In the genomic region with DNA sequence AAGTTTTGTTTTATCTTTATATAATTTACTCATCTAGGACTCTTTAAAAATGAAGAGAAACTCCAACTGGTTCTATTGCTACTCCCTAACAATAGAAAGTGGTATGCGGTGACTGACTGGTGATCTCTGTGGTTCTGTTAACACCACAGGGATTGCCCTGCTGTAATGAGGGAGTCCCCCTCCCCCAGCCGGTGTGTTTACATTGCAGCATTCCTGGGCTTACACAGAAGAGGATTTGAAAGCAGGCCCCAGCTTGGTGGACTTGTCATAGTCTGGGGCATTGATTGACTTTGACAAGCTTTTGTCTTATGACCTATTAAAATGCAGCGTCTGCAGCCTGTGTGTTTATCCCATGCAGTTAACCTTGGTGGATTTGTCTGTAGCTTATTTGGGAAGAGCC, we compare ENCODE assay signal across 10 mouse cellular contexts.
DNase-seq lines count a peak whose midpoint lies in the region; ATAC-seq and TF ChIP-seq lines count a peak whose summit lies in the region.
"Had no signal": no experiment of that assay in that cellular context is flagged by ENCODE, and none has a peak within 500 bp of the region (broad histone marks: within the 10 kb centered on the region; RNA-seq: fewer than 3 reads in every experiment).

No protein-coding gene starts in this region.

- no peak for TF ChIP-seq CTCF in left cerebral cortex, adult 2 months (IDR thresholded peaks at IDR 0.05)
- TF ChIP-seq CTCF in brain, embryonic 14.5 days (IDR thresholded peaks at IDR 0.05; ENCODE audit: borderline replicate concordance, extremely low read depth, insufficient read depth, insufficient read length) = no peak
- TF ChIP-seq CTCF in layer of hippocampus, adult 2 months (conservative IDR thresholded peaks at IDR 0.05) = no peak

- intact Hi-C loops in left cerebral cortex, adult 2 months (cut with DNase I) = loop anchor here (10.0 kb wide), 1 partner anchor 449 kb away; no protein-coding TSS in a partner anchor
- intact Hi-C loops in left cerebral cortex, postnatal 36 days (cut with DNase I) = loop anchor here (5.0 kb wide), 2 partner anchors 71 to 136 kb away; no protein-coding TSS in a partner anchor

- TF ChIP-seq POLR2A in brain, embryonic 14.5 days (IDR thresholded peaks at IDR 0.05; ENCODE audit: borderline replicate concordance, extremely low read depth, insufficient read depth, insufficient read length, poor library complexity, severe bottlenecking) = no peak

- ATAC-seq in megakaryocyte progenitor cell, adult 5-6 weeks (replicated peaks; ENCODE audit: poor library complexity) = 0 out of 2 replicates have a peak, but pooled peaks have one; percentile 21

- H3K4me3 ChIP-seq in left cerebral cortex, adult 2 months = no peak overlapping the region
- no peak overlapping the region for H3K4me3 ChIP-seq in layer of hippocampus, adult 2 months
- H3K4me3 ChIP-seq: neural tube, embryonic 13.5 days had no signal

- DNase-seq in left cerebral cortex, adult 2 months (ENCODE audit: extremely low spot score in 1 of 2, low spot score in 2 of 2) = no peak
- no peak for DNase-seq in left cerebral cortex, postnatal 36 days (ENCODE audit: low spot score in 2 of 2)
- DNase-seq in ES-CJ7 (ENCODE audit: low read depth, low spot score) = peak; percentile 29
- peak; percentile 37 for DNase-seq in brain, embryonic 14.5 days (ENCODE audit: low read depth)
- no peak for DNase-seq in layer of hippocampus, adult 2 months (ENCODE audit: low spot score in 2 of 2)
- DNase-seq in layer of hippocampus, adult 9-10 months (ENCODE audit: low spot score) = no peak
- no peak for DNase-seq in adrenal gland, adult (ENCODE audit: inconsistent age in 2 of 2, low spot score in 1 of 2)
- DNase-seq: gastrocnemius, postnatal 14 days had no signal

- peak overlapping the region; percentile 64 for H3K27ac ChIP-seq in left cerebral cortex, adult 2 months
- H3K27ac ChIP-seq in layer of hippocampus, adult 2 months = no peak overlapping the region
- H3K27ac ChIP-seq: neural tube, embryonic 13.5 days had no signal

Comparison
In these comparisons a context has a peak if more than half of its experiments do, and no peak if none do; other contexts are left out.
1. DNase-seq: peak in ES-CJ7 (single experiment) and brain, embryonic 14.5 days (single experiment); none in left cerebral cortex, adult 2 months (0 of 2), left cerebral cortex, postnatal 36 days (0 of 2), layer of hippocampus, adult 2 months (0 of 2), layer of hippocampus, adult 9-10 months (single experiment) and adrenal gland, adult (0 of 2).